ENCODE assay signal across 8 mouse cellular contexts in genomic region chr12:54694847-54695510, GRCm38 (mm10). TPM values are rescaled to one million over a fixed set of nuclear protein-coding genes. Genes with fewer than 3 reads are reported as not detected.
A peak's percentile ranks its signal among the peaks of the same experiment; 100 is the strongest.
DNase-seq lines count a peak whose midpoint lies in the region; ATAC-seq and TF ChIP-seq lines count a peak whose summit lies in the region.

No protein-coding gene starts in this region.

- 35% methylated on average over 12 of the region's 12 CpGs for WGBS in thymus, adult 2 months
- 37% methylated on average over 12 of the region's 12 CpGs for WGBS in liver, embryonic 11.5 days

- peak overlapping the region; percentile 70 for H3K27ac ChIP-seq in thymus, adult 2 months (ENCODE audit: control insufficient read depth, insufficient read depth, low read length)
- H3K27ac ChIP-seq in liver, embryonic 11.5 days (ENCODE audit: low read depth, low read length), result peak overlapping the region; percentile 95

- peak overlapping the region; percentile 68 for H3K4me2 ChIP-seq in liver, embryonic 11.5 days

- H3K4me1 ChIP-seq in erythroblast, embryonic 14.5 days (ENCODE audit: control insufficient read depth), result peaks cover 57% of the 10 kb centered on the region
- H3K4me1 ChIP-seq in thymus, adult 2 months (replicated peaks; ENCODE audit: control insufficient read depth, insufficient read depth, low read length), result peaks cover 3% of the 10 kb centered on the region
- H3K4me1 ChIP-seq in liver, embryonic 11.5 days (replicated peaks; ENCODE audit: control insufficient read depth, insufficient read depth, low read length), result peaks cover 17% of the 10 kb centered on the region

- no peaks in the 10 kb centered on the region for H3K27me3 ChIP-seq in erythroblast, embryonic 14.5 days (ENCODE audit: control insufficient read depth)
- no peaks in the 10 kb centered on the region for H3K27me3 ChIP-seq in thymus, adult 2 months (ENCODE audit: control insufficient read depth, insufficient read depth, low read length)
- no peaks in the 10 kb centered on the region for H3K27me3 ChIP-seq in liver, embryonic 11.5 days (replicated peaks; ENCODE audit: control insufficient read depth, insufficient read depth, low read length)

- TF ChIP-seq POLR2A in thymus, adult 2 months (IDR thresholded peaks at IDR 0.05; ENCODE audit: control insufficient read depth, extremely low read depth, insufficient read depth, low read length, poor library complexity), result no peak

- TF ChIP-seq CTCF in thymus, adult 2 months (IDR thresholded peaks at IDR 0.05; ENCODE audit: borderline replicate concordance, control insufficient read depth, extremely low read depth, insufficient read depth, low read length, poor library complexity), result no peak

- ATAC-seq in erythroblast, adult 5-6 weeks (replicated peaks; ENCODE audit: low FRiP score, poor library complexity, severe bottlenecking), result no peak
- ATAC-seq in liver, embryonic 11.5 days (replicated peaks; ENCODE audit: low FRiP score), result no peak

- peak overlapping the region; percentile 95 for H3K9ac ChIP-seq in liver, embryonic 11.5 days (ENCODE audit: low read depth, low read length)

- peaks cover 29% of the 10 kb centered on the region for H3K36me3 ChIP-seq in erythroblast, embryonic 14.5 days (ENCODE audit: control insufficient read depth)
- peaks cover 9% of the 10 kb centered on the region for H3K36me3 ChIP-seq in thymus, adult 2 months (ENCODE audit: control insufficient read depth, insufficient read depth, low read length)
- peaks cover under 1% of the 10 kb centered on the region; the same call in 1 of the 2 replicates for H3K36me3 ChIP-seq in liver, embryonic 11.5 days (ENCODE audit: control insufficient read depth, insufficient read depth, low read length)

- DNase-seq in thymus, adult 2 months, result no peak
- DNase-seq in thymus, postnatal 4 days, result no peak
- no peak for DNase-seq in liver, embryonic 11.5 days (ENCODE audit: low spot score)
- DNase-seq in layer of hippocampus, postnatal 10 days (ENCODE audit: low spot score in 2 of 2), result no peak
- DNase-seq in right cerebral cortex, adult 18-20 months, result no peak
- DNase-seq in left cerebral cortex, adult 8-10 months (ENCODE audit: low spot score in 2 of 2), result no peak

- peak overlapping the region; percentile 89 for H3K4me3 ChIP-seq in erythroblast, embryonic 14.5 days (replicated peaks)
- H3K4me3 ChIP-seq in thymus, adult 2 months (ENCODE audit: control insufficient read depth, insufficient read depth, low read length), result peak overlapping the region; percentile 85
- peak overlapping the region; percentile 88 for H3K4me3 ChIP-seq in liver, embryonic 11.5 days (ENCODE audit: low read depth, low read length)

- no peaks in the 10 kb centered on the region for H3K9me3 ChIP-seq in erythroblast, embryonic 14.5 days (ENCODE audit: control insufficient read depth, low read length)
- no peaks in the 10 kb centered on the region for H3K9me3 ChIP-seq in liver, embryonic 11.5 days (ENCODE audit: control insufficient read depth, low read length)

RNA-seq across cellular contexts. Expression of gene Eapp, which starts 0.7 kb away (rescaled TPM):
- 3.7 and 5.9 TPM in 2 replicates for polyA plus RNA-seq in erythroblast, embryonic 14.5 days (2012)
- total RNA-seq in erythroblast, adult 5-6 weeks (2015; ENCODE audit: low replicate concordance), result 13.6 and 16.1 TPM in 2 replicates
- total RNA-seq in erythroblast, adult 5-6 weeks (2017; ENCODE audit: low replicate concordance), result 34.8 and 40.4 TPM in 2 replicates
- 8.8 and 12.5 TPM in 2 replicates for polyA plus RNA-seq in thymus, adult 2 months (2012; rRNA removed)
- polyA plus RNA-seq in liver, embryonic 11.5 days (2014; fragmentation: Nextera tagmentation; extraction: Ambion mirVana), result 59.9 and 68.4 TPM in 2 replicates
- total RNA-seq in layer of hippocampus, postnatal 10 days (2021), result 10 to 100 TPM; 44.8 to 48.2 TPM
- 10 to 100 TPM; 30.5 to 34.3 (median 32.0) TPM for total RNA-seq in left cerebral cortex, adult 8-10 months (2022)

RNA-seq across cellular contexts. Expression of gene Sptssa, which starts 38.6 kb away (rescaled TPM):
- 0.04 and 0.14 TPM in 2 replicates for polyA plus RNA-seq in erythroblast, embryonic 14.5 days (2012)
- total RNA-seq in erythroblast, adult 5-6 weeks (2015; ENCODE audit: low replicate concordance), result 42.0 and 44.8 TPM in 2 replicates
- total RNA-seq in erythroblast, adult 5-6 weeks (2017; ENCODE audit: low replicate concordance), result 23.0 and 27.3 TPM in 2 replicates
- 92.1 and 97.8 TPM in 2 replicates for polyA plus RNA-seq in thymus, adult 2 months (2012; rRNA removed)
- 95.8 and 99.8 TPM in 2 replicates for polyA plus RNA-seq in liver, embryonic 11.5 days (2014; fragmentation: Nextera tagmentation; extraction: Ambion mirVana)
- total RNA-seq in layer of hippocampus, postnatal 10 days (2021), result 10 to 100 TPM; 44.5 to 50.9 TPM
- 10 to 100 TPM; 25.7 to 28.2 (median 27.2) TPM for total RNA-seq in left cerebral cortex, adult 8-10 months (2022)
